11 mouse cellular contexts compared by ENCODE assay signal in the genomic region with DNA sequence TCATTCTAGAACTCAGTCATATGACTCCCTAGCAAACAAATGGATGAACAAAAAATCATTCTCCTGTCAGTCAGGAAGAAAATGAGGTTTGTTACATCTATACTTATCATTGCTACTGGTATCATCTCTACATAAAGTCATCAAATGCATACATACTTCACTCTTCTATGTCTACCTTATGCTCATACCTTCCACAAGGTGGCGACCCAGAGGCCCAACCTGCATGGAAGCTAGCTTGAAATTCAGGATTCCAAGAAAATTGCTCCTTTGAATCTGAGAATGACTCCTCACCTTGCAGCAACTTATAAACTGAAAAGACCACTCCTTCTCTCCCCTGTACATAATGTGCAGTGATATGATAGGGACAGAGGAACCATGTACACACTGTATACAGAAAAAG.
DNase-seq lines count a peak whose midpoint lies in the region; ATAC-seq and TF ChIP-seq lines count a peak whose summit lies in the region.
"Had no signal": no experiment of that assay in that cellular context is flagged by ENCODE, and none has a peak within 500 bp of the region (broad histone marks: within the 10 kb centered on the region; RNA-seq: fewer than 3 reads in every experiment).

No protein-coding gene starts in this region.

- no peak overlapping the region for H3K4me2 ChIP-seq in forebrain, embryonic 11.5 days (ENCODE audit: low read depth, low read length, severe bottlenecking)
- H3K4me2 ChIP-seq: forebrain, embryonic 12.5 days; hindbrain, embryonic 15.5 days; midbrain, embryonic 15.5 days had no signal

- no peaks in the 10 kb centered on the region for H3K27me3 ChIP-seq in forebrain, embryonic 11.5 days (ENCODE audit: control insufficient read depth, insufficient read depth, low read length)
- H3K27me3 ChIP-seq: forebrain, embryonic 12.5 days; hindbrain, embryonic 15.5 days; midbrain, embryonic 15.5 days had no signal

- peak; percentile 27 for DNase-seq in adrenal gland, postnatal 14 days
- no peak for DNase-seq in adrenal gland, adult 18-20 months (ENCODE audit: low spot score in 2 of 2)
- no peak for DNase-seq in layer of hippocampus, adult 2 months (ENCODE audit: low spot score in 2 of 2)
- no peak for DNase-seq in layer of hippocampus, adult 9-11 months
- peak; percentile 48 for DNase-seq in NIH3T3 (ENCODE audit: low read depth)
- peak; percentile 34 for DNase-seq in kidney, postnatal 10 days
- no peak for DNase-seq in spleen, postnatal 10 days (ENCODE audit: low spot score in 2 of 2)
- DNase-seq in forebrain, embryonic 11.5 days (ENCODE audit: low spot score): no peak

- ATAC-seq in forebrain, embryonic 11.5 days (replicated peaks; ENCODE audit: low FRiP score): no peak
- ATAC-seq: midbrain, embryonic 15.5 days had no signal

- 68% methylated on average over 1 of the region's 1 CpGs for WGBS in forebrain, embryonic 11.5 days

- peak; percentile 73 for TF ChIP-seq CTCF in layer of hippocampus, adult 2 months (conservative IDR thresholded peaks at IDR 0.05)

- H3K36me3 ChIP-seq in forebrain, embryonic 11.5 days (ENCODE audit: control insufficient read depth, insufficient read depth, low read length): no peaks in the 10 kb centered on the region
- H3K36me3 ChIP-seq: forebrain, embryonic 12.5 days; hindbrain, embryonic 15.5 days; midbrain, embryonic 15.5 days had no signal

- no peaks in the 10 kb centered on the region for H3K4me1 ChIP-seq in forebrain, embryonic 11.5 days (replicated peaks; ENCODE audit: control insufficient read depth, insufficient read depth, low read length)
- H3K4me1 ChIP-seq: forebrain, embryonic 12.5 days; hindbrain, embryonic 15.5 days; midbrain, embryonic 15.5 days had no signal

- no peak overlapping the region for H3K4me3 ChIP-seq in layer of hippocampus, adult 2 months
- H3K4me3 ChIP-seq in forebrain, embryonic 11.5 days (ENCODE audit: low read depth, low read length): no peak overlapping the region
- H3K4me3 ChIP-seq: forebrain, embryonic 12.5 days; hindbrain, embryonic 15.5 days; midbrain, embryonic 15.5 days had no signal

- no peak overlapping the region for H3K27ac ChIP-seq in layer of hippocampus, adult 2 months
- H3K27ac ChIP-seq in forebrain, embryonic 11.5 days (ENCODE audit: low read depth, low read length): no peak overlapping the region
- H3K27ac ChIP-seq: forebrain, embryonic 12.5 days; hindbrain, embryonic 15.5 days; midbrain, embryonic 15.5 days had no signal

- no peaks in the 10 kb centered on the region for H3K9me3 ChIP-seq in forebrain, embryonic 11.5 days (ENCODE audit: control insufficient read depth, low read length)
- H3K9me3 ChIP-seq: forebrain, embryonic 12.5 days; hindbrain, embryonic 15.5 days; midbrain, embryonic 15.5 days had no signal

- H3K9ac ChIP-seq in forebrain, embryonic 11.5 days (ENCODE audit: low read length): no peak overlapping the region
- H3K9ac ChIP-seq: forebrain, embryonic 12.5 days; hindbrain, embryonic 15.5 days; midbrain, embryonic 15.5 days had no signal

Comparison
In these comparisons a context has a peak if more than half of its experiments do, and no peak if none do; other contexts are left out.
1. DNase-seq: peak in adrenal gland, postnatal 14 days (single experiment), NIH3T3 (single experiment) and kidney, postnatal 10 days (single experiment); none in adrenal gland, adult 18-20 months (0 of 2), layer of hippocampus, adult 2 months (0 of 2), layer of hippocampus, adult 9-11 months (single experiment), spleen, postnatal 10 days (0 of 2) and forebrain, embryonic 11.5 days (single experiment).